Mouse (Mus musculus): ENCODE results near the gene Bicra. TPM values are rescaled to one million over a fixed set of nuclear protein-coding genes. Genes with fewer than 3 reads are reported as not detected.

The Bicra gene
- 21.7 and 24.8 TPM in 2 replicates for polyA plus RNA-seq (2012; rRNA removed; ENCODE audit: low replicate concordance)

GRCm38 (mm10) chr7:16047338-16048146, at the start of gene Bicra:
Bicra (minus strand) TSS chr7:16047921.

DNA sequence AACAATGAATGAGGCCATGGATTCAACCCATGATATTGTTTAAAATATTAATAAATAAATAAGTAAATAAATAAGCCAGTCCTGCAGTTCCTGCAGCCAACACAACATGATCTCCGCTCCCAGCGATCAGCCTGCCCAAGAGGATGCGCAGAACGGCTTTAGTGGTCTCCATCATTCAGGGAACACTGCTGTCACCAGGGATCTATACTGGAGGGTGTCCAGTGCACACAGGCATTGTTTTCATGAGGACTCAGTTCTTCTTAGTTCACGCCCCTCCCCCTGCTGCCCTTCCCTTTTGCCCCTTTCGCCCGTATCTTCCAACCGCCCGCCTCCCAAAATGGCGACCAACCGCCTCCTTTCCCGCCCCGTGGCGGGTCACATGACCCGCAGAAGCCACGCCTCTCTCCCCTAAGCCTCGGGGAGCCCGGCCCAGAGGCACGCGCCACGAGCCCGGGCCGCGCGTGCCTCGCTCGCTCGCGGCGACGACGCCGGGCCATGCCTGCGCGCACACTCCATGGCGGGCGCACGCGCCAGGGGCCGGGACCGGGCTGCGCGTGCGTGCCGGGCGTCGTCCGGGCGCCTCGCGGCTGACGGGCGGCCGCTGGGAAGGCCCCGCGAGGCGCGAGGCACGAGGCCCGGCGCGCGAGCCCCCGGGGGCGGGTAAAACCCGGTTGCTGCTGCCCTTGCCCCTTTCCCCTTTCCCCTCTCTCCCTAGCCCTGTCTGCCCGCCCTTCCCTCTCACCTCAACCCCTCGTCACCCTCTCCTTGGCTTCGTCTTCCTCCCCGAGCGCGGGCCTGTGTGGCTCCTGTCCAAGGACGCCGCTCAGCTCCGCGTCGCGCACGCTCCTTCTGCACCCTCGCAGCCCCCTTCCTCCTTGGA, 13.7 kb upstream of the Bicra start, which contains the start of gene Zfp541:
Gene Zfp541, plus strand, starts transcription at position 596 of the 880 bp plus-strand sequence.

DNA sequence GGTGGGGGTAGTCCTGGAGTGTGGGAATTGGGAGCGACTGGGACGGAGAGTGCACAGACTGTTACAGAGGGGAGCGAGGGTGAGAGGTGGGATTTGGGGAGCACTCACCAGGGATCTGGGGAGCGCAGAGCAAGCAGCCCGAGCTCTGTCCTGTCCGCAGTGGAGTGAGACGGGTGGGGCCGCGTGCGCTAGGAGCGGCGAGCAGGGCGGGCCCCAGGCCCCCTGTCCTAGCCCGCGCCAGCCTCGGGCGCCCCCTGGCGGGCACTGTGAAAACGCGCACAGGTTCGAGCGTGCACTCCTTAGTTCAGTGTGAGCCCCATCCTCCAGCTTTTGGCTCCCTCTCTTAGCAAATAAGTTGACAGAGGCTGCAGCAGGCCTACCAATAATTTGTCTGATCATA, 80.4 kb downstream of the Bicra start, which contains the start of gene Ehd2:
Gene Ehd2, minus strand, starts transcription at position 256 of the 400 bp plus-strand sequence.

DNA sequence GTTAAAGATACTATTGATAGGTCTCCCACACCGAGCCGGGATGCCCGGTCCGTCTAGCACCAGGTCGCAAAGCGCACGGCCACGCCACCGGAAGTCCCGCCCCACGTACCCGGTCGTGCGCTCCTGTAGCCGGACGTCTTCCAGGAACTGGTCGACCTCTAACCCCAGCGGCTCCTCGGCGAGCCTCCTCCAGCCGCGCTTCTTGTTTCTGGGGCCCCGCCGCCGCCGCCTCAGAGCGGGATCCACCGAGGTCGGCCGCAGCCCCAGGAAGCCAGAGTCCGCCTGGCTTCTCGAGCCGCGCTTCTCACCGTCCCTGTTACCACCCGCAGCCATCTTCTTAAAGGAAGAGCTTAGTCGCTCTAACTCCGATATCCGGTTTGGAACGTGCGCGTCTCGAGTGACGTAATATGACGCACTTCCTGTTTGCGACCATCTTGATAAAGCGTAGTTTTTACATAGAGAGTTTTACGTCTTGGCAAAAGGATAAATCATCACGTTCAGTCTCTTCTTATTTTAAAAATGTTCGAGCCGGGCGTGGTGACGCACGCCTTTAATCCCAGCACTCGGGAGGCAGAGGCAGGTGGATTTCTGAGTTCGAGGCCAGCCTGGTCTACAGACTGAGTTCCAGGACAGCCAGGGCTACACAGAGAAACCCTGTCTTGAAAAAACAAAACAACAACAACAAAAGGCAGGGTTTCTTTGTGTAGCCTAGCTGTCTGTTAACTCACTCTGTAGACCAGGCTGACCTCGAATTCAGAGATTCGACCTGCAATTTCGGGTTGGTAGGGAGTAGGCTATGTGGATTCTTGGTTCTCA, 101.8 kb downstream of the Bicra start, which contains the start of gene Nop53:
Gene Nop53, minus strand, starts transcription at position 354 of the 816 bp plus-strand sequence.

DNA sequence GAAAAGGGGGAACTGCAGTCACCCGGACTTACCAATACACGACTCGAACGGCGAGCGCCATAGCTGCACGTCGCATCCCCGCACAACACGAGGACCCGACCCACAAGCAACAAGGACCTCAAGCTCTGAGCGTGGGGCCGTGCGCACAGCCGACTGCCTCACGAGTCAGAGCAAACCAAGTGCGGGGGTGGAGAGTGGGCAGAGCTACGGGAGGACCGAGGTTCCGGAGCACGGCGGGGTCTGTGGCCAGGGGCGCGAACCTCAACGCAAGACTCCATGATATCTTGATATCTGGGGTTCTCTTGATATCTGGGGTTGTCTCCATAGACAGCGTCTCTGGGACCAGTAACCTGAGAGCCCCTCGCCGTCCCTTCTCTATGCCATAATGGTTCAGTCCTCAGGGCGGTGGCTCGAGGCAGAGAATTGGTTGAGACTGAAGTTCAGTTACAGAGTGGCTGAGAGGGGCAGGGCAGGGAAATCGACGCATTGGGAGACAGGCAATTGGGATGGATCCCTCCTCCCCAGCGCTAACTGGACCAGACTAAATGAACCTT, 125.4 kb downstream of the Bicra start, which contains the start of gene Selenow:
Gene Selenow, minus strand, starts transcription at position 183 of the 554 bp plus-strand sequence.

Other genes with a start within 250 kb of the Bicra start
- gene Obox6, start 208.2 kb downstream of the Bicra start, polyA plus RNA-seq (2012; rRNA removed; ENCODE audit: low replicate concordance): not detected in 2 replicates
- gene Crx, start 168.0 kb downstream of the Bicra start, polyA plus RNA-seq (2012; rRNA removed; ENCODE audit: low replicate concordance): not detected in 2 replicates
- not detected in 2 replicates for gene Crxos, start 165.3 kb downstream of the Bicra start, polyA plus RNA-seq (2012; rRNA removed; ENCODE audit: low replicate concordance)
- 232 and 417 TPM in 2 replicates for gene Selenow, start 125.5 kb downstream of the Bicra start, polyA plus RNA-seq (2012; rRNA removed; ENCODE audit: low replicate concordance)
- gene Nop53, start 101.8 kb downstream of the Bicra start, polyA plus RNA-seq (2012; rRNA removed; ENCODE audit: low replicate concordance): 49.3 and 70.6 TPM in 2 replicates
- gene Ehd2, start 80.4 kb downstream of the Bicra start, polyA plus RNA-seq (2012; rRNA removed; ENCODE audit: low replicate concordance): 13.9 and 16.5 TPM in 2 replicates
- 0.04 TPM in 1 of 2 replicates, not detected in the other for gene Zfp541, start 13.9 kb upstream of the Bicra start, polyA plus RNA-seq (2012; rRNA removed; ENCODE audit: low replicate concordance)
- 166 and 199 TPM in 2 replicates for gene Napa, start 50.5 kb upstream of the Bicra start, polyA plus RNA-seq (2012; rRNA removed; ENCODE audit: low replicate concordance)
- gene Kptn, start 72.0 kb upstream of the Bicra start, polyA plus RNA-seq (2012; rRNA removed; ENCODE audit: low replicate concordance): 13.4 and 26.8 TPM in 2 replicates
- gene Slc8a2, start 81.9 kb upstream of the Bicra start, polyA plus RNA-seq (2012; rRNA removed; ENCODE audit: low replicate concordance): 1.4 and 1.8 TPM in 2 replicates
- 17.4 and 19.3 TPM in 2 replicates for gene Meis3, start 127.2 kb upstream of the Bicra start, polyA plus RNA-seq (2012; rRNA removed; ENCODE audit: low replicate concordance)
- gene Dhx34, start 174.1 kb upstream of the Bicra start, polyA plus RNA-seq (2012; rRNA removed; ENCODE audit: low replicate concordance): 29.2 and 30.2 TPM in 2 replicates
- gene C5ar2, start 196.2 kb upstream of the Bicra start, polyA plus RNA-seq (2012; rRNA removed; ENCODE audit: low replicate concordance): 0.22 and 0.33 TPM in 2 replicates
- 3.1 and 3.9 TPM in 2 replicates for gene C5ar1, start 211.6 kb upstream of the Bicra start, polyA plus RNA-seq (2012; rRNA removed; ENCODE audit: low replicate concordance)
- gene Inafm1, start 225.7 kb upstream of the Bicra start, polyA plus RNA-seq (2012; rRNA removed; ENCODE audit: low replicate concordance): 123 and 203 TPM in 2 replicates
- 17.7 and 25.4 TPM in 2 replicates for gene Ccdc9, start 238.9 kb upstream of the Bicra start, polyA plus RNA-seq (2012; rRNA removed; ENCODE audit: low replicate concordance)

Measured in duodenum, adult 2 months (tissue).